Mouse (Mus musculus) lung, embryonic 14.5 days (tissue): Measurements from ENCODE around the gene Ndufs6. TPM values are rescaled to one million over a fixed set of nuclear protein-coding genes. Genes with fewer than 3 reads are reported as not detected.

ENCODE experiments used
- ATAC-seq: fragments of 200-750 bp; cut with Nextera tagmentation; 2 replicates; pipeline ENCODE4 v1.8.0; 2017; ENCODE audit warnings: mild to moderate bottlenecking, moderate TSS enrichment, moderate library complexity; ENCODE audit not compliant: insufficient read depth
- DNase-seq: peaks from one replicate; pipeline ENCODE4 v3.0.0-alpha.2; 2015
- H3K27ac ChIP-seq: fragments of 300-500 bp; sonication (generic); 2 replicates; pipeline ENCODE4 v1.5.1; 2014; ENCODE audit warnings: low read depth, mild to moderate bottlenecking, moderate library complexity
- H3K27me3 ChIP-seq: fragments of 300-500 bp; sonication (generic); 2 replicates; pipeline ENCODE4 v1.6.1; 2014; ENCODE audit warnings: low read length, control low read depth; ENCODE audit not compliant: insufficient read depth
- H3K36me3 ChIP-seq: fragments of 300-500 bp; sonication (generic); 2 replicates; pipeline ENCODE4 v1.6.1; 2014; ENCODE audit warnings: control low read depth; ENCODE audit not compliant: insufficient read depth
- H3K4me1 ChIP-seq: fragments of 300-500 bp; sonication (generic); 2 replicates; pipeline ENCODE4 v1.6.1; 2014; ENCODE audit warnings: antibody characterized with exemption, control low read depth; ENCODE audit not compliant: insufficient read depth
- H3K4me2 ChIP-seq: fragments of 300-500 bp; sonication (generic); 2 replicates; pipeline ENCODE4 v1.6.1; 2014; ENCODE audit warnings: mild to moderate bottlenecking
- H3K4me3 ChIP-seq: fragments of 300-500 bp; sonication (generic); 2 replicates; pipeline ENCODE4 v1.5.1; 2014; ENCODE audit warnings: low read depth, low read length
- H3K9ac ChIP-seq: fragments of 300-500 bp; sonication (generic); 2 replicates; pipeline ENCODE4 v1.6.1; 2014
- H3K9me3 ChIP-seq: fragments of 300-500 bp; sonication (generic); 2 replicates; pipeline ENCODE4 v1.6.1; 2016; ENCODE audit warnings: low read depth, low read length, control low read depth
- CTCF ChIP-seq: IDR thresholded peaks from 2 replicates; pipeline ENCODE4 v1.5.1; 2016; ENCODE audit warnings: antibody characterized with exemption, low read depth
- WGBS: fragments of 180-500 bp; shearing (Covaris S2); extraction: QIAGEN DNeasy Blood & Tissue Kit; methylation state at CpG from one replicate; pipeline ENCODE4 v1.1.7; 2014; 5-methylcytosine and 5-hydroxymethylcytosine counted together
- polyA plus RNA-seq: library from polyadenylated mRNA; unstranded; fragments of >200 nt; fragmentation: Nextera tagmentation; extraction: Ambion mirVana; gene quantifications from 2 replicates; pipeline ENCODE4 v1.2.1, GENCODE M21; 2014

Gene Ndufs6
- 391 and 409 TPM in 2 replicates for polyA plus RNA-seq

DNA sequence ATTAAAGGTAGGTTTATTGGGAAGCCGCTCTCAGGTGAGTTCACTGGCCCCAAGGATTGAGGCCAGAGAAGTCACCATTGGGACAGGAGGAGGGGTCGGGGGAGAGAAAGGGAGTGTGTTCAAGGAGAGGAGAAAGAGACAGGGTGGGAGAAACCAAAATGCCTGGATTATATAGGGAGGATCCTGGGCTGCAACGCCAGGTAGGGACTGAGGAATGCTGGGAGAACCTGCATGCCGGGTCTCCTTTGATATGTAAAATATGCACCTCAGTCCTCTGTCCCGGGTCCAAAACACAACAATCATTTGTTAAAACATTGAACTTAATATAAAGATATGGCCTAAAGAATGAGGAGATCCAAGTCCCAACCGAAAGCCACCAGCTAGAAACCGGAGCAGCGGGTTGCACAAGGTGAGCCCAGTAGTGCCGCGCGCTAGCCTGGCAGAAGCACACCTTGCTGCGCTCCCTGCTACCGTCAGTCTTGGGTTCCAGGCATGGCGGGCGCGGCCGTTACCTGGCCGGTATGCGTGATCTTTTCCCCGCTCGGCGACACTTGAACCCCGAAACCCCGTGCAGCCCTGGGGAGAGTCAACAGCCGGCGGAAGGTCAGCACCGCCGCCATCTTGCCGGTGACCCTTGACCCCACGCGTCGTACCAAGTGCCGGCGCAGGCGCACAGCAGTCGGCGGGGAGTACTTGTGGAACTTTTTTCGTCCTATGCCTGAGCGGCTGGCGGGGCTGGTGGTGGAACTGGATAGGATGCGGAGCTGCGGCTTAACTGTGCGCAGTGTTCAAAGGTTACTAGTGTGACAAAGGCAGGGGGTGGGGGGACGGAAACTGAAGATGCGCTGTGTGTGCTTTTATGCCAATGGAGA lies at the start of gene Ndufs6, which contains the start of gene Mrpl36:
Gene Ndufs6 (minus strand): TSS at position 716 of the 872 bp plus-strand sequence.
Gene Mrpl36 (plus strand): TSS at position 687 of the 872 bp plus-strand sequence.
- Histone ChIP-seq H3K4me2 (peak within 1 kb of the TSS; percentile 76), H3K36me3 (peaks cover 32% of the 10 kb centered on the region), H3K27me3 (no peaks in the 10 kb centered on the region), H3K4me1 (peaks cover 2% of the 10 kb centered on the region; the same call in 1 of the 2 replicates), H3K9me3 (no peaks in the 10 kb centered on the region), H3K9ac (peak within 1 kb of the TSS; percentile 63), H3K4me3 (peak within 1 kb of the TSS; percentile 62), H3K27ac (peak within 1 kb of the TSS; percentile 67; the same call in 1 of the 2 replicates)
- WGBS, result 2% methylated on average over 45 of the region's 45 CpGs
- ATAC-seq, result peak; percentile 91
- DNase-seq, result peak; percentile 95
- TF ChIP-seq CTCF, result no peak

DNA sequence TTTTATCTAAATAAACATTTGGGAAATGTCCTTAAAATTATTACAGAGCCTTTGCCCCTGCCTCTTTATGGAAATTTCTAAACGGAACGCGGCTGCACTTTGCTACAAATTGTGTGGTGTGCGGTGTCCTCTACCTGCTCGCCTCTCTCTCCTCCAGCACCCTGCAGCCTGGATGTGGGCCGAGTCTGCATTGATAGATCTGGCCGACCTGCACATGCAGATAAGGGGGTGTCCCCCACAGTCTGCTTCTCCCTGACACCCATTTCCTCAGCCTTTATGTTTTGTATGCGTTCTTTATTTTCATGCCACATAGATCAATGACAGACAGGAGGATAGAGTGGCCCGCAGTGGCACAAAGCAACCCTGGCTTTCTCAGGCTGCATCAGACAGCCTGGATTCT lies 49.3 kb upstream of the Ndufs6 start:
- Histone ChIP-seq H3K9ac (no peak overlapping the region), H3K27me3 (no peaks in the 10 kb centered on the region), H3K4me3 (no peak overlapping the region), H3K27ac (no peak overlapping the region), H3K9me3 (no peaks in the 10 kb centered on the region), H3K36me3 (no peaks in the 10 kb centered on the region), H3K4me2 (no peak overlapping the region), H3K4me1 (no peaks in the 10 kb centered on the region)
- DNase-seq, result no peak
- 68% methylated on average over 9 of the region's 9 CpGs for WGBS
- ATAC-seq, result no peak
- no peak for TF ChIP-seq CTCF

- Histone ChIP-seq H3K36me3 (no peaks in the 10 kb centered on the region), H3K9me3 (no peaks in the 10 kb centered on the region), H3K27ac (no peak overlapping the region), H3K4me1 (no peaks in the 10 kb centered on the region), H3K4me3 (no peak overlapping the region), H3K9ac (no peak overlapping the region), H3K4me2 (no peak overlapping the region), H3K27me3 (no peaks in the 10 kb centered on the region)
- no peak for DNase-seq
- 75% methylated on average over 2 of the region's 2 CpGs for WGBS
- no peak for ATAC-seq
- no peak for TF ChIP-seq CTCF
Measured at GRCm38 (mm10) chr13:73374612-73375011, 46.3 kb upstream of the Ndufs6 start.

- DNase-seq (no peak), ATAC-seq (no peak)
- H3K9ac ChIP-seq, result no peak overlapping the region
- WGBS, result 73% methylated on average over 4 of the region's 4 CpGs
- H3K27ac ChIP-seq, result no peak overlapping the region
- no peak for TF ChIP-seq CTCF
- H3K27me3 ChIP-seq, result no peaks in the 10 kb centered on the region
- no peaks in the 10 kb centered on the region for H3K4me1 ChIP-seq
- H3K36me3 ChIP-seq, result no peaks in the 10 kb centered on the region
- H3K4me2 ChIP-seq, result no peak overlapping the region
- H3K4me3 ChIP-seq, result no peak overlapping the region
- no peaks in the 10 kb centered on the region for H3K9me3 ChIP-seq
Measured at GRCm38 (mm10) chr13:73373367-73373766, 45.0 kb upstream of the Ndufs6 start.

GRCm38 (mm10) chr13:73357106-73357505 lies 28.8 kb upstream of the Ndufs6 start:
- Histone ChIP-seq H3K4me1 (no peaks in the 10 kb centered on the region), H3K36me3 (no peaks in the 10 kb centered on the region), H3K4me3 (no peak overlapping the region), H3K9ac (no peak overlapping the region), H3K27me3 (no peaks in the 10 kb centered on the region), H3K4me2 (no peak overlapping the region), H3K9me3 (no peaks in the 10 kb centered on the region), H3K27ac (no peak overlapping the region)
- WGBS, result 82% methylated on average over 3 of the region's 3 CpGs
- no peak for DNase-seq
- no peak for ATAC-seq
- no peak for TF ChIP-seq CTCF

GRCm38 (mm10) chr13:73352491-73352890 lies 24.1 kb upstream of the Ndufs6 start:
- ATAC-seq (no peak), DNase-seq (no peak)
- Histone ChIP-seq H3K27me3 (no peaks in the 10 kb centered on the region), H3K36me3 (no peaks in the 10 kb centered on the region), H3K9ac (no peak overlapping the region), H3K27ac (no peak overlapping the region), H3K9me3 (no peaks in the 10 kb centered on the region), H3K4me2 (no peak overlapping the region), H3K4me1 (no peaks in the 10 kb centered on the region), H3K4me3 (no peak overlapping the region)
- no peak for TF ChIP-seq CTCF

DNA sequence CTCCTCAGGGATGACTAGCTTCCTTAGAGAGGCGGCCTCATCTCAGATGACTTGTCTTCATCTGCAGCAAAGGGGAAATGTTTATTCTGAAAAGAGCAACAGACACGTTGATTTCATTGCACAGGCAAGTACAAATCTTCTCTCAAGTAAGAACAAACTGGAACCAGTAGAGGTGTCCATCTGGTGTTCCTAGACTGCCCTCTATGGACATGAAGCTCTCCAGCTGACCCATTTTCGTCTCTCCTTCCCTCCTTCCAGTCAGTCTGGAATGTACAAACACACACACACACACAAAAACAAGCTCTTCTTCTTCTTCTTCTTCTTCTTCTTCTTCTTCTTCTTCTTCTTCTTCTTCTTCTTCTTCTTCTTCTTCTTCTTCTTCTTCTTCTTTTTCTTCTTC lies 23.6 kb upstream of the Ndufs6 start:
- DNase-seq (no peak), ATAC-seq (no peak)
- no peak overlapping the region for H3K4me3 ChIP-seq
- TF ChIP-seq CTCF, result no peak
- H3K9ac ChIP-seq, result no peak overlapping the region
- no peak overlapping the region for H3K4me2 ChIP-seq
- H3K9me3 ChIP-seq, result no peaks in the 10 kb centered on the region
- H3K36me3 ChIP-seq, result no peaks in the 10 kb centered on the region
- H3K4me1 ChIP-seq, result no peaks in the 10 kb centered on the region
- no peak overlapping the region for H3K27ac ChIP-seq
- H3K27me3 ChIP-seq, result no peaks in the 10 kb centered on the region
- WGBS, result 41% methylated on average over 3 of the region's 3 CpGs
